Mouse (Mus musculus) embryonic facial prominence, embryonic 12.5 days (tissue): ENCODE measurements around the gene Col5a1. TPM values are rescaled to one million over a fixed set of nuclear protein-coding genes. Genes with fewer than 3 reads are reported as not detected.

Experiments
- ATAC-seq: fragments of 200-750 bp; cut with Nextera tagmentation; 2 replicates; pipeline ENCODE4 v1.8.0; 2017; ENCODE audit not compliant: insufficient number of reproducible peaks, insufficient read depth, low FRiP score, low TSS enrichment
- H3K27ac ChIP-seq: fragments of 300-500 bp; sonication (generic); 2 replicates; pipeline ENCODE4 v1.5.1; 2016; ENCODE audit warnings: mild to moderate bottlenecking
- H3K27me3 ChIP-seq: fragments of 300-500 bp; sonication (generic); 2 replicates; pipeline ENCODE4 v1.6.1; 2016; ENCODE audit warnings: mild to moderate bottlenecking, moderate library complexity
- H3K36me3 ChIP-seq: fragments of 300-500 bp; sonication (generic); 2 replicates; pipeline ENCODE4 v1.6.1; 2016; ENCODE audit warnings: mild to moderate bottlenecking
- H3K4me1 ChIP-seq: fragments of 300-500 bp; sonication (generic); 2 replicates; pipeline ENCODE4 v1.6.1; 2016
- H3K4me2 ChIP-seq: fragments of 300-500 bp; sonication (generic); replicated peaks from 2 replicates; pipeline ENCODE4 v1.6.1; 2016; ENCODE audit warnings: mild to moderate bottlenecking, moderate library complexity
- H3K4me3 ChIP-seq: fragments of 300-500 bp; sonication (generic); 2 replicates; pipeline ENCODE4 v1.5.1; 2016; ENCODE audit warnings: mild to moderate bottlenecking
- H3K9ac ChIP-seq: fragments of 300-500 bp; sonication (generic); 2 replicates; pipeline ENCODE4 v1.6.1; 2016; ENCODE audit warnings: mild to moderate bottlenecking, moderate library complexity
- H3K9me3 ChIP-seq: fragments of 300-500 bp; sonication (generic); 2 replicates; pipeline ENCODE4 v1.6.1; 2016; ENCODE audit warnings: mild to moderate bottlenecking, moderate library complexity
- WGBS: fragments of 180-500 bp; shearing (Covaris S2); methylation state at CpG from one replicate; pipeline ENCODE4 v1.1.7; 2016; 5-methylcytosine and 5-hydroxymethylcytosine counted together
- polyA plus RNA-seq: library from polyadenylated mRNA; unstranded; fragments of >200 nt; fragmentation: Nextera tagmentation; extraction: Ambion mirVana; gene quantifications from 2 replicates; pipeline ENCODE4 v1.2.1, GENCODE M21; 2016

The Col5a1 gene
- polyA plus RNA-seq, 1 experiment from 2014 or later = 82.1 TPM

DNA sequence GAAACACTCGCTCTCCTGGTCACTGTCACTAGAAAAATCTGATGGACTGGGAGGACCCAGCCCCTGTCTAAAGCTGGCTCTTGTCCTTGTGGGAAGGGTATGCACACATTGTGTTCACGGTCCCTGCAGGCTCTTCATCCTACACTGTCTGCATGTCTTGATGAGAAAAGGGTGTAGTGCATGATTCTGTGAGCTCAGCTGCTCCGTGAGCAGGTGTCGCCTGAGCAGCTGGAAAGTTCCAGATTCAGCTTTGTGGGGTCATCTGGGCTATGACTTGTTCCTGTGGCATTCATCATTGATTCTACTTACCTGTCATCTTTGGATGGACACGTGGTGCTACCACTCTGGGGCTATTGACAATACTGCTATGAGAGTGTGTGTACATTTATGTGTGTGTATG is 61.7 kb downstream of the Col5a1 start:
- no peak overlapping the region for H3K4me3 ChIP-seq
- no peaks in the 10 kb centered on the region for H3K9me3 ChIP-seq
- H3K4me2 ChIP-seq = no peak overlapping the region
- H3K27me3 ChIP-seq = no peaks in the 10 kb centered on the region
- H3K4me1 ChIP-seq = peaks cover 6% of the 10 kb centered on the region
- H3K27ac ChIP-seq = no peak overlapping the region
- H3K9ac ChIP-seq = no peak overlapping the region
- ATAC-seq = no peak
- WGBS = 84% methylated on average over 5 of the region's 5 CpGs
- peaks cover 52% of the 10 kb centered on the region for H3K36me3 ChIP-seq

DNA sequence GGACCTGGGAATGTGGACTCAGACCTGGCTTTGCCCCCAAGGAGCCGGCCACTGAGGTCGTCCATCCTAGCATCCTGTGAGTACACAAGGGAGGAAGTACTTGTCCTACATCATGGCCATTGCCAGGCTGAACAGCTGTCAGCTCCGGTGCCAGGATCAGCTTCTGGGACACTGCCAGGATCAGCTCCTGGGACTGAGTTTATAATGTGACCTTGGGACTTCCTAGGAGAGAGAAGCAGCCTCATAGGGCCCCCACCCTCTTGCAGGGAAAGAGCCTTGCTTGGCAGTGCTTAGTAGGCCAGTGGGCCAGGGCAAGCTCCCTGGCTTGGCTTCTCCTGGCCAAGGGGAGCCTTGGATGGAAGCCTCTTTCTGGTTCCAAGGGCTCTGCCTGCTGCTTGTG is 67.6 kb downstream of the Col5a1 start:
- Histone ChIP-seq H3K36me3 (peaks cover 81% of the 10 kb centered on the region), H3K4me3 (no peak overlapping the region), H3K9ac (no peak overlapping the region), H3K9me3 (no peaks in the 10 kb centered on the region), H3K27ac (peak overlapping the region; percentile 11; the same call in 1 of the 2 replicates), H3K4me2 (no peak overlapping the region), H3K4me1 (peaks cover 32% of the 10 kb centered on the region; the same call in 1 of the 2 replicates), H3K27me3 (no peaks in the 10 kb centered on the region)
- no peak for ATAC-seq
- WGBS = 71% methylated on average over 3 of the region's 3 CpGs

DNA sequence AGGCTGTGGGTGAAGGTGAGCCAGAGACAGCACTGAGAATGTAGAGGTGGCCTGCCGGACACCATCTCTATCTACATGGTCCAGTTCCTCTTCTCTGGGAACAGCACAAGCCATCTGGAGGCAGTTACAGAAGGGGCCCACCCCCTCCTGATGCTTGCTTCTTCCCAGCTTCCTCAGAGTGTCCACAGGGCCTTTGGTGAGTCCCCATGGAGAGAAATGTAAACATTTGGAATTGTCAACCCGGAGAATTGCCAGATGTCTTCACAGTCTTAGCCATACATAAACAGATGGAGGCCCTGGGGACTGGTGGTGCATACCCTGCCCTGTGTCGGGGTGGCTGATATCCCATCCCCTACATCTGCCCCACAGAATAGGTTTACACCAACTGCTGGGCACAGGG is 68.7 kb downstream of the Col5a1 start:
- H3K4me2 ChIP-seq = no peak overlapping the region
- no peak overlapping the region for H3K9ac ChIP-seq
- ATAC-seq = no peak
- H3K36me3 ChIP-seq = peaks cover 79% of the 10 kb centered on the region
- no peak overlapping the region for H3K4me3 ChIP-seq
- H3K9me3 ChIP-seq = no peaks in the 10 kb centered on the region
- WGBS = 25% methylated on average over 3 of the region's 3 CpGs
- peaks cover 32% of the 10 kb centered on the region; the same call in 1 of the 2 replicates for H3K4me1 ChIP-seq
- H3K27ac ChIP-seq = no peak overlapping the region
- H3K27me3 ChIP-seq = no peaks in the 10 kb centered on the region

DNA sequence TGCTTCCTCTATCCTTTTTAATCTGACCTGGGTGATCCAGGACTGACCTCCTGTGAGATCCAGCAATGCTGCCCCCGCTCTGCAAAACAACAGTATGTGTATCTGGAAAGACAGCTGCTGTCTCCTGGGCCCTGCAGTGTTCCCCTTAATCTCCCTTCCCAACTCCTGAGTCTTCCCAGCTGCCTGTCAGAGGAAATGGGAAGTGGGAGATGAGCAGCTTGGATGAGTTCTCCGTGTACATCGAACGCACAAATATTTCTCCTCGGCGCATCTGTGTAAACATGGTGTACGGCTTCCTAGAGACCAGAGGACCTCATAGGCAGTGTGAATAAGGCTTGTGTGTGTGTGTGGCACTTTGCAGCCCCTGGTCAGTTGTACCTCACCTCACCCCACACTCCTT is 70.5 kb downstream of the Col5a1 start:
- H3K9ac ChIP-seq = no peak overlapping the region
- H3K27ac ChIP-seq = peak overlapping the region; percentile 23; the same call in 1 of the 2 replicates
- H3K4me1 ChIP-seq = peaks cover 32% of the 10 kb centered on the region; the same call in 1 of the 2 replicates
- H3K27me3 ChIP-seq = no peaks in the 10 kb centered on the region
- WGBS = 78% methylated on average over 7 of the region's 7 CpGs
- no peaks in the 10 kb centered on the region for H3K9me3 ChIP-seq
- H3K4me3 ChIP-seq = no peak overlapping the region
- peaks cover 78% of the 10 kb centered on the region for H3K36me3 ChIP-seq
- no peak for ATAC-seq
- no peak overlapping the region for H3K4me2 ChIP-seq

DNA sequence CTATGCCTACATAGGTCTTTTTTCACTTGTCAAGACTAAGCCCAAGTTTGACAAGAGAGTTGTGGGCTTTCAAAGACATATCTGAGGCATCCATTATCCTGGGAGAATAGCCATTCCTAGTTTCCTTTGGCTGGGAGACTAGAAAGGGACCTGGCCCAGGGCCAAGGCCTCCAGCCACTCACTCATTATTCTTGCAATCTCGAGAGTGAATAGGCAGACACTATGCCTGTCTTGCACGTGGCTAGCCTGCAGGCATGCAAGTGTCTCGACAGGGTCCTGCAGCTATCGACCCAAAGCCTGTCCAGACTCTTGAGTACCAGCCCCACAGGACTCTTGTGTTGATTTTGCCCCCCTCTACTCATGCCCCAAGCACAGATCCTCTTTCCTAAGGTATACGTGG is 71.0 kb downstream of the Col5a1 start:
- no peak overlapping the region for H3K9ac ChIP-seq
- no peak overlapping the region for H3K4me3 ChIP-seq
- H3K9me3 ChIP-seq = no peaks in the 10 kb centered on the region
- no peak for ATAC-seq
- peak overlapping the region; percentile 23; the same call in 1 of the 2 replicates for H3K27ac ChIP-seq
- no peaks in the 10 kb centered on the region for H3K27me3 ChIP-seq
- 36% methylated on average over 5 of the region's 5 CpGs for WGBS
- no peak overlapping the region for H3K4me2 ChIP-seq
- H3K36me3 ChIP-seq = peaks cover 78% of the 10 kb centered on the region
- peaks cover 32% of the 10 kb centered on the region; the same call in 1 of the 2 replicates for H3K4me1 ChIP-seq

DNA sequence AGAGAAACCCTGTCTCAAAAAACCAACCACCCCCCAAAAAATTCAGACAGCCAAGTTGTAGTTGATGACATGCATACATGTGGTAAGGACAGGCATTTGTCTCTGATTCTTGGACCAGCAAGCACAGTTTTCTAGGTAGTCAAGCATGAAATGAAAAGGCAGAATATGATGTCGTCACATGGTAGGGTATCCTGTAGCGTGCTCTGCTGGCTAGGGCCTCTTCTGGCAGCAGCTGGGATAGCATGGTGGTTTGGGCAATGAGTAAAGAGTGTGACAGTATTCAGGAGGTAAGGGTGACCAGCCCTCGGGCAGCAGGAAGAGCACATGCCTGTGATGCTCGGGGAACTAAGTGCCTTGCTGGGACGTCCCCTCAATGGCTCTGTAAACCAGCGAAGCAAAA is 73.0 kb downstream of the Col5a1 start:
- 72% methylated on average over 6 of the region's 6 CpGs for WGBS
- Histone ChIP-seq H3K9ac (no peak overlapping the region), H3K9me3 (no peaks in the 10 kb centered on the region), H3K4me3 (no peak overlapping the region), H3K36me3 (peaks cover 73% of the 10 kb centered on the region), H3K4me1 (peaks cover 24% of the 10 kb centered on the region; the same call in 1 of the 2 replicates), H3K27me3 (no peaks in the 10 kb centered on the region), H3K27ac (no peak overlapping the region), H3K4me2 (no peak overlapping the region)
- ATAC-seq = no peak

DNA sequence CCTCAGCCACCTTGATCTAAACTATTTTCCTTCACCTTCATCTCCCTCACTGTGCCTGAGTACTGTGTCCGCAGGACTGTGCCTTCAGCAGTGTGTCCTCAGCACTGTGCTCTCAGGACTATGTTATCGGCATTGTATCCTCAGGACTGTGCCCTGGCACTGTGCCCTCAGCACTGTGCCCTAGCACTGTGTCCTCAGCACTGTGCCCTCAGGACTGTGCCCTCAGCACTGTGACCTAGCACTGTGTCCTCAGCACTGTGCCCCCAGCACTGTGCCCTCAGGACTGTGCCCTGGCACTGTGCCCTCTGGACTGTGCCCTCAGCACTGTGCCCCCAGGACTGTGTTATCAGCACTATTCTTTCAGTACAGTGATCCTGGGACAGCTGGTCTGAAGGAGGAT is 75.0 kb downstream of the Col5a1 start:
- H3K9me3 ChIP-seq = no peaks in the 10 kb centered on the region
- no peak for ATAC-seq
- peaks cover 74% of the 10 kb centered on the region for H3K36me3 ChIP-seq
- no peak overlapping the region for H3K27ac ChIP-seq
- no peaks in the 10 kb centered on the region for H3K27me3 ChIP-seq
- 91% methylated on average over 2 of the region's 2 CpGs for WGBS
- H3K4me2 ChIP-seq = no peak overlapping the region
- H3K9ac ChIP-seq = no peak overlapping the region
- peaks cover 14% of the 10 kb centered on the region; the same call in 1 of the 2 replicates for H3K4me1 ChIP-seq
- no peak overlapping the region for H3K4me3 ChIP-seq

DNA sequence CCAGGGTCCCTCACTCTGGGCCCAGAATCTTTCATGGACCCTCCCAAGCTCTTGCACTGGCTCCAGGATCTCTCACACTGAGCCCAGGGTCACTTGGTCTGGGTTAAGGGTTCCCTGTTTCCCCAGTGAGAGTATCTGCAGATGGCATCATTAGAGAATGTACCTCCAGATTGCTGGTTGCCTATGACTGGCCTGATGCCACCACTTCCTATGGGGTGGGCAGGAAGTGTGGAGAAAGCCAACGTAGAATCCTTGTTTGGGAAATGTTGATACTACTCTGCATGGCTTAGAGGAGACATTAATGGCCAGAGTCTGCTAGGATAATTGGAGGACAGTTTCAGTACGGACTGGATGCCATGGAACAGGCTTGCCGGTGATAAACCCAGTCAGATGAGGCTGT is 76.2 kb downstream of the Col5a1 start:
- 86% methylated on average over 3 of the region's 3 CpGs for WGBS
- H3K9ac ChIP-seq = no peak overlapping the region
- peaks cover 81% of the 10 kb centered on the region for H3K36me3 ChIP-seq
- H3K9me3 ChIP-seq = no peaks in the 10 kb centered on the region
- no peak overlapping the region for H3K27ac ChIP-seq
- no peak for ATAC-seq
- H3K4me2 ChIP-seq = no peak overlapping the region
- 0 out of 2 replicates have a peak, but pooled peaks cover 3% of the 10 kb centered on the region for H3K4me1 ChIP-seq
- H3K27me3 ChIP-seq = no peaks in the 10 kb centered on the region
- no peak overlapping the region for H3K4me3 ChIP-seq

DNA sequence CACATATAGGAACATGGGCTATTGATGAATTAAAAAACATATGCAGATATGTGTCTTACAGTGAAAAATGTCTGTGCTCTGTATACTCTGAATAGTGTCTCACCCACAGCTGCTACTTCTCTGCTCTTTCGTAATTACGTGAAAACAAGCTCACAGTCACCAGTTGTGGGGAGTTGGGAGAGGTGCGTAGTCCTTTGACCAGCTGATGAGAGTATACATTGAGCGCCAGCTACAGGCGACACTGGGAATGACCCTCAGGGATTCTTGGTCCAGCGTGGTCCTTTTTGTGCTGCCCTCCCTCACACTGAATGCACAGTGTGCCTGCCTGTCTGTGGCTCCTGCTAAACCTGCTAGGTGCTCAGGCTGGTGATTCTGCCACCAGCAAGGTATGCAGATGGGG is 82.9 kb downstream of the Col5a1 start:
- Histone ChIP-seq H3K9me3 (no peaks in the 10 kb centered on the region), H3K27me3 (no peaks in the 10 kb centered on the region), H3K4me3 (no peak overlapping the region), H3K27ac (no peak overlapping the region), H3K36me3 (peaks cover 89% of the 10 kb centered on the region), H3K9ac (no peak overlapping the region), H3K4me1 (no peaks in the 10 kb centered on the region), H3K4me2 (no peak overlapping the region)
- WGBS = 20% methylated on average over 6 of the region's 6 CpGs
- ATAC-seq = no peak

DNA sequence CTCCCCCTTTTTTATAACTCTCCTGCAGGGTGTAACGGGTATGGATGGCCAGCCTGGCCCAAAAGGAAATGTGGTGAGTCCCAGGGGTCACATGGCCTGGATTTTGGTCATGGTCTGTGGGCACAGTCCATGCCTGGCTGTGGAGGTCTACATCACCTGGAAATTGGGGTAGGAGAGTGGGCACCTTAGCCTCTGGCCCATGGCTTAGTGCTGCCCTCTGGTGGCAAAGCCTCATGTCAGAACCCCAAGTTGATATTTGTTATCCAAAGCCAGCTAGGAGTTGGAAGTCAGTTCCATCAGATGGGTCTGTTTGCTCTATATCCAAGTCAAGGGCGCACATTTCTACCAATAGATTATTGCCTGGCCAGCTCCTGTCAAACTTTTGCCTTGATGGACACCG is 87.6 kb downstream of the Col5a1 start:
- Histone ChIP-seq H3K27me3 (no peaks in the 10 kb centered on the region), H3K9me3 (no peaks in the 10 kb centered on the region), H3K4me1 (no peaks in the 10 kb centered on the region), H3K4me3 (no peak overlapping the region), H3K9ac (no peak overlapping the region), H3K27ac (no peak overlapping the region), H3K4me2 (no peak overlapping the region), H3K36me3 (peaks cover 72% of the 10 kb centered on the region)
- 0 out of 2 replicates have a peak, but pooled peaks have one; percentile 41 for ATAC-seq
- WGBS = 47% methylated on average over 3 of the region's 3 CpGs

DNA sequence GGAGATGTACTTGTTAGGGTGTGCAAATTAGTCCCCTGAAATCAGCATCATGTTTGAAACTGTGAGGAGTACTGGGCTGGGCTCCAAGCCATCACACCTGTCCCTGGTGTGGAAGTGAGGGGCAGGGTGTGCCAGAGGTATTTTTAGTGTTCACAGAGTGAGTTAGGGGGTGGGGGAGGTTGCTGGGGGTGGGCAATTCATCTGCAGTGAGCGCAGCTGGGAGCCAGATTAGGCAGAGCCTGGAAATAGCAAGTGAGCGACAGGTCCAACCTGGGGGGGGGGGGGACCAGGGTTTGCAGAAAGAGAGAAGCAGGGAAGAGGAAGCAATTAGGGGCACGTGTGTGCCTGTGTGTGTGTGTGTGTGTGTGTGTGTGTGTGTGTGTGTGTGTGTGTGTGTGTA is 89.6 kb downstream of the Col5a1 start:
- no peaks in the 10 kb centered on the region for H3K4me1 ChIP-seq
- H3K27ac ChIP-seq = no peak overlapping the region
- no peak overlapping the region for H3K4me2 ChIP-seq
- H3K4me3 ChIP-seq = no peak overlapping the region
- no peaks in the 10 kb centered on the region for H3K9me3 ChIP-seq
- H3K9ac ChIP-seq = no peak overlapping the region
- no peak for ATAC-seq
- peaks cover 74% of the 10 kb centered on the region for H3K36me3 ChIP-seq
- H3K27me3 ChIP-seq = no peaks in the 10 kb centered on the region
- WGBS = 70% methylated on average over 3 of the region's 3 CpGs

DNA sequence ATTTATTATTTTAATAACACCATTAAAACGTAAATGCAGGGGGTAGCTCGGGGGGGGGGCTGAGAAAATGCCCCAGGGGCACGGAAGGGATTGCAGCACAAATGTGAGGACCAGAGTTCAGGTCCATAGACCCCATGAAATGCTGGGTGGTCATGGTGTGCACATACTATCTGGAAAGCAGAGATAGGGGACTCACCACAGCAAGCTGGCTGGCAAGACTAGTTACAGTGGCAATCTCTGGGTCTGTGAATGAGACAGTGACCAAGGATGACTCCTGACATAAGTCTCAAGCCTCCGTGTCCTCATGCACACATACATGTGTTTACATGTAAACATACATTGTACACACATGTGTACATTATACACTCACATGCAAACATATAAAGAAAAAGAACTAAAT is 90.3 kb downstream of the Col5a1 start:
- no peaks in the 10 kb centered on the region for H3K4me1 ChIP-seq
- no peak overlapping the region for H3K9ac ChIP-seq
- ATAC-seq = no peak
- H3K4me2 ChIP-seq = no peak overlapping the region
- H3K4me3 ChIP-seq = no peak overlapping the region
- H3K27ac ChIP-seq = no peak overlapping the region
- no peaks in the 10 kb centered on the region for H3K9me3 ChIP-seq
- peaks cover 77% of the 10 kb centered on the region for H3K36me3 ChIP-seq
- H3K27me3 ChIP-seq = no peaks in the 10 kb centered on the region
- WGBS = 80% methylated on average over 4 of the region's 4 CpGs

DNA sequence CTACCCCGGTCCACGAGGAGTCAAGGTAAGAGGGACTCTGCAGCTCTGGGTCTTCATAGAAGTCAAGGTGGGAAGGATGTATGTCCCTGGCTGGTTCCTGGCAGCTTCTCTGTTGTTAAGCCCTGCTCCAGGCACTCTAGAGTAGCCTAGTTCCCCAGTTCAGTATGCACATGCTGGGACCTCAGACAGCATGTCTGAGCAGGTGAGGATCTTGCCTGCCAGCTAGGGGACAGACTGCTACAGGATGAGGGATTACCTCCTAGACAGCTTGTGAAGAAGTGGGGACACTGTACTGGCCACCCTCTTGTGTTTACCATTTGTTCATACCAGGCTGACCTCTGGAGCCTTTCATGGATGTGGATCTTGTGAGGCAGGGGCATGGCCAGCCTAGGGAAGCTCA is 94.8 kb downstream of the Col5a1 start:
- Histone ChIP-seq H3K4me2 (no peak overlapping the region), H3K9ac (no peak overlapping the region), H3K9me3 (no peaks in the 10 kb centered on the region), H3K27ac (no peak overlapping the region), H3K4me1 (no peaks in the 10 kb centered on the region), H3K27me3 (no peaks in the 10 kb centered on the region), H3K4me3 (no peak overlapping the region), H3K36me3 (peaks cover 76% of the 10 kb centered on the region)
- WGBS = 94% methylated on average over 2 of the region's 2 CpGs
- no peak for ATAC-seq
